Mouse (Mus musculus): ENCODE measurements at regions not wholly inside any gene's neighbourhood (a gene's known extent, or its start where the extent isn't known, plus 50 kb on each side); places are given as distances from the start of the nearest gene placed in this dataset.

DNA sequence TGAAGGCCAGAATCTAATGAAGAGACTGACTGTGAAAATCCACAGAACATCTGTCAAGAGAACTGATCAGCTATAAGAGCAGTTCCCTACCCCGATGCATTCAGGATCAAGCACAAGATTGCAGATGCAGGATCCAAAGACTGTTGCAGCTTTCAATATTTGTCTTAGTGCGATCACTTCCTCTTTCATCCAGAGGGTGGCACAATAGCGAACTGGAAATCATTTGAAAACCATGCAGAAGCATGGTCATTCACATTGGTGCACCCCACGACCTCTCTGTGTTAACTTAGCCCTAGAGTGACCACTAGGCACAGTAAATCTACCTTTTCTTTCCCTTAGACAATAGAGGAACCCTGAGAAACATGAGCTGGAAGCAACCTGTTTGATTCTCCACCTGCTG lies 55.8 kb upstream of the Pak3 start:
- DNase-seq (ENCODE audit: low read depth, low spot score) = peak; percentile 1

DNA sequence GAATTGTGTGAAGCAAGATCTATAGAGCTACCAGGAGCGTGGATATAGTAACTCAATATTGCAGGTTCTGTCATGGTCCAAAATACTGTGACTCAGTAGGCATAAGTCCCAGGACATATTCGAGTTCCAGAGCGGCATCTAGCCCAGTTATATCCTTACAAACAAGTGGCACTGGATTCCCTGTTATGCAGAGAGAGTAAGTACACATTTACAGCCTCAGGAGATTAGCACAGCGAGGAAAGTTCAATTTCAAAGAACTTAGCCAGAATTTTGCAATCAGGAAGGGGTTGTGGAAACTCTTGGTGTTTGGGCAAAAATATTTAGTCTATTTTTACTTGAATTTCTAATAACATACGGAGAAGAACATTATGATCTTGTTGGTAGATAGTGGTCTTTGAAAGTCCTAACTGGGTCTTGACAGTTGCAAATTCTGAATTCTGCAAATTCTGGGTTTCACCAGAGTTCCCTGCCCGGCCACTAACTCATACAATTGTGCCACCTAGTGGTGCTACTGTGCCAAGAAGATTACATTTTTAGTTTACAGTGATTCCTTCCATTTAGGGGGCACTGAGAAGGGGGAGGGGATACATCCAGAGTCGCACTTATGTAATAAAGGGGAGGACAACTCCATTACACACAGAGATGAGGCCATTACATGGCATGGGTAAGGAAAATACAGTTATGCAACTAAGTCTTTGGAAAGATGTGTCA lies 54.7 kb upstream of the Chrdl1 start:
- peak; percentile 6 for DNase-seq (ENCODE audit: low read depth, low spot score)

DNA sequence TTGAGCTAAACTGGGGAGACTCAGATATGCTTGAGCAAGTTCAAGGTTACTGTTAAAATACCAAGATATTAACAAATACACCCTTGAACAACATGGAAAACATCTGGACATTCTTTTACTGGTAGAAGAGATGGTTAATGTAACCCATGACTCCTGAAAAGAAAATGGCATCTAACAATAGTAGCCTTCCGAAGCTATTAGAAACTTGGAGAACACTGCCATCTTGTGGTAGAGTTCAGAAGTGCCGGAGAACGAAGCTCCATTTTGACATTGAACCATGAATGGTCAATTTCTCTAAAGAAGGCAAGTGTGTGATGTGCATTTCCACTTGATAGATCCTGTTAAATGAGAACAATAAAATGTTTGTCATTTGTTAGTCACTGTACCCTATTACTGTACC lies 50.5 kb upstream of the Chrdl1 start:
- DNase-seq (ENCODE audit: low read depth, low spot score) = peak; percentile 39
